Mouse (Mus musculus) erythroid progenitor cell, adult 5-6 weeks (primary cell): Measurements from ENCODE around the gene Adamts12. TPM values are rescaled to one million over a fixed set of nuclear protein-coding genes. Genes with fewer than 3 reads are reported as not detected.

ENCODE experiments used
- ATAC-seq: replicated peaks from 2 replicates; pipeline ENCODE4 v1.8.0; 2016; ENCODE audit warnings: moderate number of reproducible peaks, mild to moderate bottlenecking, moderate TSS enrichment, inconsistent platforms; ENCODE audit not compliant: poor library complexity, low FRiP score, severe bottlenecking
- total RNA-seq, 2 experiments: library from RNA; stranded (forward) in 1 of 2; stranded (reverse) in 1 of 2; fragments of 150-400 nt in 1 of 2; fragments of 186-747, 209-891 nt in 1 of 2; gene quantifications; 2 replicates each; pipeline versions ENCODE4 v1.2.3 to v1.2.4; 2015 to 2017; ENCODE audit warnings: low replicate concordance in 2 of 2

Gene Adamts12
- total RNA-seq, 2 experiments from 2014 or later: not detected

DNA sequence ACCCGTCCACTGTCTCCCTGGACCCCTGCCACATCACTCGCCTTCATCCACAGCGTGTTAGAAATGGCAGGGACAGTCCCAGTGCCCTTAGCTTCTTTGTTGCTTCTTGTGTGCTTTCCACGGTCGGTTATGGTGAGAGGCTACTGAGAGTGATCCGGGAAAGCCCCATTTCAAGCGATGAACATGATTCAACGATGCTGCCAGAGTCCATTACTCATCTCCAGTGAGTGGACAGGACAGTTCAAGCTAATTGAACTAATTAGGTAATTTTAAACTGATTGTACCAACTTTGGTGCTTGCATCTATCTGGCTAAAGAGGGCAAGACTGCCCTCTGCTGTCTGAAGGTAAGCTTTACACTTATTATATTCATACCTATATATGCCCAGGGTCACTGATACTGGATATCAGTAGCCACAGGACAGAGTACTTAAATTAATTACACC lies 315.5 kb downstream of the Adamts12 start:
- no peak for ATAC-seq

DNA sequence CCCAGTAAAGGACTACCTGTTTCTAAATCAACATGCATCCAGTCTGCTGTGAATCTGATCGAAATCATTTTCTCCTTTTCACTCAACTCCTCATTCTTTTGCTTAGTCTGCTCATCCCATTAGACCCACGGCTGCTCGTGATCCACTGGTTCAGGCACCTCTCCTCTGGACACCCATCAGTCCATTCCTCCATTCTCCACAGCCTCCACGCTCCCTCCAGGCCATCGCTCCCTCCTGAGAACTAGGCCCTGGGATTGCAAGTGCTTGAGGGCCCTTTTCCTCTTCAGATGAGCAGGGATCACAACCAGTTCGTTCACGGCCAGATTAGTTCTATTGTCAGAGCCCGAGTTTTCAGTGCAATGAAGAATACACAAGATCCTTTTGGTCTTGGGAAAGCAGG lies 316.0 kb downstream of the Adamts12 start:
- no peak for ATAC-seq

- no peak for ATAC-seq
Measured at GRCm38 (mm10) chr15:11382585-11382984, 318.0 kb downstream of the Adamts12 start.

- ATAC-seq: no peak
Measured at GRCm38 (mm10) chr15:11383796-11384195, 319.2 kb downstream of the Adamts12 start.

DNA sequence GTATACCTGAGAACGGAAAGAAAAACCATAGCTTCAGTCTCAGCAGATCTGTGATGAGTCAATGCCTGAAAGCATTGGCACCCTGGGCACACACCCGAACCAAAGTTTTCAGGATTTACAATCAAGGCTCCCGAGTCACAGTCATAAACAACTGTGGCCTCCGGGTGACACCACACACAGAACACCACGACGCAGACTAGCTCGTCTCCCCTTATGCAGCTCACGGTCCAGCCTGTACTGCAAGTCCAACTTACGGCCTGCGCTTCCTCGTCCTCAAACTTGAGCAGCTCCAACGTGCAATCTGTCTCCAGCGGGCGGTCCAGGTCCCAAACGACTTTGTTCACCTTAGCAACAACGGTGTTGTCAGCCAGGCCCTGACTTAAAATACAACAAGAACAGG lies 328.3 kb downstream of the Adamts12 start:
- no peak for ATAC-seq

- ATAC-seq: no peak
Measured at GRCm38 (mm10) chr15:11396421-11396820, 331.8 kb downstream of the Adamts12 start.

Other genes starting within 250 kb of the Adamts12 start
- not detected in 2 replicates for gene C1qtnf3, start 112.5 kb upstream of the Adamts12 start, total RNA-seq (2015; ENCODE audit: low replicate concordance)
- not detected in 2 replicates for gene C1qtnf3, start 112.5 kb upstream of the Adamts12 start, total RNA-seq (2017; ENCODE audit: low replicate concordance)
- gene Amacr, start 83.0 kb upstream of the Adamts12 start, total RNA-seq (2015; ENCODE audit: low replicate concordance): not detected in 2 replicates
- 3.6 TPM in 1 of 2 replicates, not detected in the other for gene Amacr, start 83.0 kb upstream of the Adamts12 start, total RNA-seq (2017; ENCODE audit: low replicate concordance)
- gene Slc45a2, start 64.1 kb upstream of the Adamts12 start, total RNA-seq (2015; ENCODE audit: low replicate concordance): not detected in 2 replicates
- not detected in 2 replicates for gene Slc45a2, start 64.1 kb upstream of the Adamts12 start, total RNA-seq (2017; ENCODE audit: low replicate concordance)
- not detected in 2 replicates for gene Rxfp3, start 26.8 kb upstream of the Adamts12 start, total RNA-seq (2015; ENCODE audit: low replicate concordance)
- gene Rxfp3, start 26.8 kb upstream of the Adamts12 start, total RNA-seq (2017; ENCODE audit: low replicate concordance): not detected in 2 replicates